In the genomic region with DNA sequence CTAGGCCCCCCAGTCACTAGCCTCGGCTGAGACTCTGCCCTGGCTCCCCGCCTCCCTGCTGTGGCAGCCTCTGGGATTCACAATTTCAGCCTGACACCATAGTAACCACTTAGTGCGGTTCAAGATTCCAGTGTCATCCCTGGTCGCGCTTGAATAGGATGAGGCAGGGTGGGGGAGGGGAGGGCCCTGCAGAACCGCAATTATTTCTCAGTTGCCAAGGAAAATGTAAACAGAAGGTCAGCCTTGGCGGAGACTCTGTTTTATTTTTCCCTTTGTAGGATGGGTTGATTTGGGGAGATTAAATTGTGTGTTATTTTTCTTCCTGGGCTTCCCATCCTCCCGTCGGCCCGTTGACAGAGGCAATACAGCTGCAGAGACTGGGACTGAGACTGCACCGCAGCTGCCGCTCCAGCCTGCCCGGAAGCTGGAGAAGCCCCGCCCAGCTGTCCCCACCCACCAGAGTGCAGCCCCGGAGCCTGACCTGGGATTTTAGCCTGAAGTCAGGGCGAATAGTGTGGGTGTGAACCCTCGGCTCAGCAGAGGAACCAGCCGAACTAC, we compare ENCODE assay signal across 7 mouse cellular contexts.
DNase-seq lines count a peak whose midpoint lies in the region; ATAC-seq lines count a peak whose summit lies in the region.

No protein-coding gene starts in this region.

- H3K4me2 ChIP-seq in stomach, embryonic 14.5 days (replicated peaks; ENCODE audit: low read depth, low read length): peak overlapping the region; percentile 40

- peak; percentile 40 for DNase-seq in WW6 (ENCODE audit: low read depth, low spot score)
- peak; percentile 87 for DNase-seq in embryo, embryonic 9.5 days (ENCODE audit: extremely low spot score)
- DNase-seq in heart, embryonic 10.5 days (ENCODE audit: low spot score): peak; percentile 85
- peak; percentile 25 for DNase-seq in kidney, adult 9 months
- peak; percentile 89 for DNase-seq in lung, postnatal 10 days
- no peak for DNase-seq in right cerebral cortex, postnatal 25 days

- H3K27me3 ChIP-seq in heart, embryonic 10.5 days (ENCODE audit: insufficient read depth, poor library complexity, severe bottlenecking): no peaks in the 10 kb centered on the region
- no peaks in the 10 kb centered on the region for H3K27me3 ChIP-seq in stomach, embryonic 14.5 days (ENCODE audit: control insufficient read depth, insufficient read depth, low read length)

- peak overlapping the region; percentile 51 for H3K4me3 ChIP-seq in heart, embryonic 10.5 days
- H3K4me3 ChIP-seq in stomach, embryonic 14.5 days (ENCODE audit: low read depth, low read length): peak overlapping the region; percentile 12; the same call in 1 of the 2 replicates

- no peaks in the 10 kb centered on the region for H3K36me3 ChIP-seq in heart, embryonic 10.5 days
- no peaks in the 10 kb centered on the region for H3K36me3 ChIP-seq in stomach, embryonic 14.5 days (ENCODE audit: control insufficient read depth, insufficient read depth, low read length)

- H3K4me1 ChIP-seq in heart, embryonic 10.5 days: peaks cover 52% of the 10 kb centered on the region
- H3K4me1 ChIP-seq in stomach, embryonic 14.5 days (ENCODE audit: control insufficient read depth, insufficient read depth, low read length): peaks cover 16% of the 10 kb centered on the region

- peak; percentile 88 for ATAC-seq in stomach, embryonic 14.5 days (ENCODE audit: insufficient number of reproducible peaks, insufficient read depth, low FRiP score, low read depth)

- no peaks in the 10 kb centered on the region for H3K9me3 ChIP-seq in heart, embryonic 10.5 days
- H3K9me3 ChIP-seq in stomach, embryonic 14.5 days (ENCODE audit: control insufficient read depth, low read depth, low read length): no peaks in the 10 kb centered on the region

- WGBS in heart, embryonic 10.5 days: 2% methylated on average over 18 of the region's 18 CpGs
- 2% methylated on average over 18 of the region's 18 CpGs for WGBS in stomach, embryonic 14.5 days

- H3K9ac ChIP-seq in stomach, embryonic 14.5 days (replicated peaks; ENCODE audit: low read depth, low read length): no peak overlapping the region

- peak overlapping the region; percentile 67 for H3K27ac ChIP-seq in heart, embryonic 10.5 days
- peak overlapping the region; percentile 64 for H3K27ac ChIP-seq in stomach, embryonic 14.5 days (ENCODE audit: low read length)
